Mouse (Mus musculus) forebrain, postnatal 0 days (tissue): ENCODE results near the gene Ctsf. TPM values are rescaled to one million over a fixed set of nuclear protein-coding genes. Genes with fewer than 3 reads are reported as not detected.
A peak's percentile ranks its signal among the peaks of the same experiment; 100 is the strongest.

ENCODE experiments used
- ATAC-seq: fragments of 200-750 bp; cut with Nextera tagmentation; 2 replicates; pipeline ENCODE4 v1.8.0; 2017; ENCODE audit warnings: mild to moderate bottlenecking, moderate library complexity
- DNase-seq: peaks from one replicate; pipeline ENCODE4 v3.0.0-alpha.2; 2015
- H3K27ac ChIP-seq: fragments of 300-500 bp; sonication (generic); 2 replicates; pipeline ENCODE4 v1.5.1; 2014; ENCODE audit warnings: low read depth, mild to moderate bottlenecking, antibody characterized with exemption, low read length, moderate library complexity, mixed read lengths
- H3K27me3 ChIP-seq: fragments of 300-500 bp; sonication (generic); 2 replicates; pipeline ENCODE4 v1.6.1; 2014; ENCODE audit warnings: mild to moderate bottlenecking, low read length, mixed read lengths; ENCODE audit not compliant: insufficient read depth
- H3K36me3 ChIP-seq: fragments of 300-500 bp; sonication (generic); 2 replicates; pipeline ENCODE4 v1.6.1; 2014; ENCODE audit warnings: mild to moderate bottlenecking, moderate library complexity; ENCODE audit not compliant: insufficient read depth
- H3K4me1 ChIP-seq: fragments of 300-500 bp; sonication (generic); 2 replicates; pipeline ENCODE4 v1.6.1; 2014; ENCODE audit warnings: antibody characterized with exemption; ENCODE audit not compliant: insufficient read depth
- H3K4me2 ChIP-seq: fragments of 300-500 bp; sonication (generic); 2 replicates; pipeline ENCODE4 v1.6.1; 2014; ENCODE audit warnings: low read depth, mild to moderate bottlenecking, moderate library complexity
- H3K4me3 ChIP-seq: fragments of 300-500 bp; sonication (generic); 2 replicates; pipeline ENCODE4 v1.5.1; 2014; ENCODE audit warnings: low read depth, low read length, mixed read lengths
- H3K9ac ChIP-seq: fragments of 300-500 bp; sonication (generic); 2 replicates; pipeline ENCODE4 v1.6.1; 2014; ENCODE audit warnings: mild to moderate bottlenecking
- H3K9me3 ChIP-seq: fragments of 300-500 bp; sonication (generic); 2 replicates; pipeline ENCODE4 v1.6.1; 2016; ENCODE audit warnings: low read length
- CTCF ChIP-seq: sonication (generic); IDR thresholded peaks from 2 replicates; pipeline ENCODE4 v1.5.1; 2016; ENCODE audit warnings: antibody characterized with exemption, control low read depth, low read depth
- WGBS: fragments of 180-500 bp; shearing (Covaris S2); extraction: QIAGEN DNeasy Blood & Tissue Kit; methylation state at CpG from one replicate; pipeline ENCODE4 v1.1.7; 2014; 5-methylcytosine and 5-hydroxymethylcytosine counted together
- polyA plus RNA-seq: library from polyadenylated mRNA; unstranded; fragments of >200 nt; fragmentation: Nextera tagmentation; extraction: Ambion mirVana; gene quantifications from 2 replicates; pipeline ENCODE4 v1.2.1, GENCODE M21; 2015
- total RNA-seq: library from RNA; depleted of rRNA; stranded (reverse); fragments of >200 nt; gene quantifications from 2 replicates; pipeline ENCODE4 v1.2.3, GENCODE M21; 2014

The Ctsf gene
- total and polyA plus RNA-seq, 2 experiments from 2014 or later, result 79.4 to 117 TPM

- Histone ChIP-seq H3K27me3 (peaks cover 7% of the 10 kb centered on the region; the same call in 1 of the 2 replicates), H3K4me1 (0 out of 2 replicates have a peak, but pooled peaks cover 8% of the 10 kb centered on the region), H3K4me3 (no peak overlapping the region), H3K4me2 (no peak overlapping the region), H3K27ac (no peak overlapping the region), H3K9me3 (no peaks in the 10 kb centered on the region), H3K36me3 (peaks cover 4% of the 10 kb centered on the region), H3K9ac (no peak overlapping the region)
- 92% methylated on average over 6 of the region's 6 CpGs for WGBS
- TF ChIP-seq CTCF, result no peak
- DNase-seq (no peak), ATAC-seq (no peak)
Observed at GRCm38 (mm10) chr19:4837049-4837448, 17.9 kb upstream of the Ctsf start.

GRCm38 (mm10) chr19:4838526-4839140 is 16.3 kb upstream of the Ctsf start:
- Histone ChIP-seq H3K9me3 (no peaks in the 10 kb centered on the region), H3K36me3 (no peaks in the 10 kb centered on the region), H3K4me3 (peak overlapping the region; percentile 57), H3K4me1 (0 out of 2 replicates have a peak, but pooled peaks cover 8% of the 10 kb centered on the region), H3K9ac (peak overlapping the region; percentile 56), H3K27me3 (peaks cover 7% of the 10 kb centered on the region; the same call in 1 of the 2 replicates), H3K27ac (no peak overlapping the region), H3K4me2 (peak overlapping the region; percentile 96)
- ATAC-seq (no peak), DNase-seq (no peak)
- no peak for TF ChIP-seq CTCF
- WGBS, result 28% methylated on average over 10 of the region's 10 CpGs

- WGBS, result under 1% methylated on average over 25 of the region's 25 CpGs
Observed at GRCm38 (mm10) chr19:4839149-4839548, 15.8 kb upstream of the Ctsf start, which contains the start of the genes Ccs and Ccdc87. Gene Ccs, minus strand, starts transcription at chr19:4839332. Gene Ccdc87, plus strand, starts transcription at chr19:4839366.

GRCm38 (mm10) chr19:4840848-4841247 is 14.1 kb upstream of the Ctsf start:
- DNase-seq (no peak), ATAC-seq (no peak)
- H3K9me3 ChIP-seq, result no peaks in the 10 kb centered on the region
- H3K4me2 ChIP-seq, result no peak overlapping the region
- H3K4me1 ChIP-seq, result 0 out of 2 replicates have a peak, but pooled peaks cover 8% of the 10 kb centered on the region
- H3K27ac ChIP-seq, result no peak overlapping the region
- H3K36me3 ChIP-seq, result no peaks in the 10 kb centered on the region
- peaks cover 7% of the 10 kb centered on the region; the same call in 1 of the 2 replicates for H3K27me3 ChIP-seq
- no peak overlapping the region for H3K4me3 ChIP-seq
- WGBS, result 87% methylated on average over 9 of the region's 9 CpGs
- TF ChIP-seq CTCF, result no peak
- no peak overlapping the region for H3K9ac ChIP-seq

More at GRCm38 (mm10) chr19:4839149-4839548, 15.8 kb upstream of the Ctsf start, which contains the start of the genes Ccs and Ccdc87:
- DNase-seq, result peak; percentile 93
- Histone ChIP-seq H3K36me3 (no peaks in the 10 kb centered on the region), H3K4me2 (peak within 1 kb of the TSS; percentile 96), H3K27ac (no peak within 1 kb of the TSS), H3K4me1 (0 out of 2 replicates have a peak, but pooled peaks cover 8% of the 10 kb centered on the region), H3K27me3 (peaks cover 7% of the 10 kb centered on the region; the same call in 1 of the 2 replicates), H3K4me3 (peak within 1 kb of the TSS; percentile 57), H3K9ac (peak within 1 kb of the TSS; percentile 56), H3K9me3 (no peaks in the 10 kb centered on the region)
- peak; percentile 31; the same call in 1 of the 2 replicates for TF ChIP-seq CTCF
- ATAC-seq, result peak; percentile 99

GRCm38 (mm10) chr19:4842611-4843010 is 12.3 kb upstream of the Ctsf start:
- no peak for TF ChIP-seq CTCF
- Histone ChIP-seq H3K4me3 (no peak overlapping the region), H3K4me1 (0 out of 2 replicates have a peak, but pooled peaks cover 8% of the 10 kb centered on the region), H3K4me2 (no peak overlapping the region), H3K36me3 (no peaks in the 10 kb centered on the region), H3K9ac (no peak overlapping the region), H3K27ac (no peak overlapping the region), H3K27me3 (peaks cover 7% of the 10 kb centered on the region; the same call in 1 of the 2 replicates), H3K9me3 (no peaks in the 10 kb centered on the region)
- ATAC-seq (no peak), DNase-seq (no peak)
- 76% methylated on average over 2 of the region's 2 CpGs for WGBS

GRCm38 (mm10) chr19:4845846-4846245 is 9.1 kb upstream of the Ctsf start:
- WGBS, result 74% methylated on average over 2 of the region's 2 CpGs
- no peak for TF ChIP-seq CTCF

GRCm38 (mm10) chr19:4847490-4847889 is 7.4 kb upstream of the Ctsf start:
- H3K9ac ChIP-seq, result no peak overlapping the region
- no peaks in the 10 kb centered on the region for H3K36me3 ChIP-seq
- no peak overlapping the region for H3K4me2 ChIP-seq
- no peak overlapping the region for H3K27ac ChIP-seq
- H3K4me3 ChIP-seq, result no peak overlapping the region
- ATAC-seq (no peak), DNase-seq (peak; percentile 14)
- no peaks in the 10 kb centered on the region for H3K9me3 ChIP-seq
- peak; percentile 59 for TF ChIP-seq CTCF
- H3K27me3 ChIP-seq, result no peaks in the 10 kb centered on the region
- no peaks in the 10 kb centered on the region for H3K4me1 ChIP-seq
- 34% methylated on average over 7 of the region's 7 CpGs for WGBS

More at GRCm38 (mm10) chr19:4845846-4846245, 9.1 kb upstream of the Ctsf start:
- Histone ChIP-seq H3K4me1 (no peaks in the 10 kb centered on the region), H3K27me3 (no peaks in the 10 kb centered on the region), H3K4me3 (no peak overlapping the region), H3K9ac (no peak overlapping the region), H3K27ac (no peak overlapping the region), H3K4me2 (no peak overlapping the region), H3K9me3 (no peaks in the 10 kb centered on the region), H3K36me3 (no peaks in the 10 kb centered on the region)
- no peak for DNase-seq
- ATAC-seq, result no peak
